Mouse (Mus musculus) frontal cortex, postnatal 36 days (tissue): Measurements from ENCODE around the gene Abraxas2.
A peak's percentile ranks its signal among the peaks of the same experiment; 100 is the strongest.

Experiments used
- DNase-seq, 2 experiments: peaks; one replicate each; pipeline ENCODE4 v3.0.0; 2022; ENCODE audit warnings: low spot score in 2 of 2

Abraxas2 gene

GRCm38 (mm10) chr7:132853946-132854345 is 5.1 kb upstream of the Abraxas2 start:
- no peak for DNase-seq

GRCm38 (mm10) chr7:132856083-132856482 is 2.9 kb upstream of the Abraxas2 start:
- no peak for DNase-seq

GRCm38 (mm10) chr7:132858043-132858608 is 899 bp upstream of the Abraxas2 start:
- DNase-seq: no peak

- no peak for DNase-seq
These were observed 7.3 kb downstream of the Abraxas2 start for GRCm38 (mm10) chr7:132866316-132866715.

GRCm38 (mm10) chr7:132873043-132873442 is 14.0 kb downstream of the Abraxas2 start:
- no peak for DNase-seq

- no peak for DNase-seq
These were observed 16.5 kb downstream of the Abraxas2 start for GRCm38 (mm10) chr7:132875391-132876086.

GRCm38 (mm10) chr7:132880276-132880675 is 21.3 kb downstream of the Abraxas2 start:
- DNase-seq: no peak

GRCm38 (mm10) chr7:132882343-132882742 is 23.3 kb downstream of the Abraxas2 start:
- no peak for DNase-seq

- DNase-seq: peak in 1 of 2 experiments; percentile 32
These were observed 25.0 kb downstream of the Abraxas2 start for GRCm38 (mm10) chr7:132884031-132884430.

- no peak for DNase-seq
These were observed 28.2 kb downstream of the Abraxas2 start for GRCm38 (mm10) chr7:132887019-132887804.

GRCm38 (mm10) chr7:132888052-132888451 is 29.0 kb downstream of the Abraxas2 start:
- DNase-seq: no peak

- no peak for DNase-seq
These were observed 29.7 kb downstream of the Abraxas2 start for GRCm38 (mm10) chr7:132888518-132889249.

- no peak for DNase-seq
These were observed 30.7 kb downstream of the Abraxas2 start for GRCm38 (mm10) chr7:132889691-132890090.

GRCm38 (mm10) chr7:132890201-132890600 is 31.2 kb downstream of the Abraxas2 start:
- DNase-seq: no peak

GRCm38 (mm10) chr7:132891561-132892310 is 32.7 kb downstream of the Abraxas2 start:
- no peak for DNase-seq

- DNase-seq: no peak
These were observed 33.3 kb downstream of the Abraxas2 start for GRCm38 (mm10) chr7:132892311-132892661.

- no peak for DNase-seq
These were observed 33.8 kb downstream of the Abraxas2 start for GRCm38 (mm10) chr7:132892806-132893205.

GRCm38 (mm10) chr7:132893336-132893735 is 34.3 kb downstream of the Abraxas2 start:
- DNase-seq: no peak

GRCm38 (mm10) chr7:132894841-132895555 is 36.0 kb downstream of the Abraxas2 start:
- DNase-seq: no peak

- no peak for DNase-seq
These were observed 37.3 kb downstream of the Abraxas2 start for GRCm38 (mm10) chr7:132896206-132896815.
